Mouse (Mus musculus) testis, postnatal 10 days (tissue): Measurements from ENCODE around the gene M1ap.
A peak's percentile ranks its signal among the peaks of the same experiment; 100 is the strongest.

Experiments
- DNase-seq: peaks from one replicate; pipeline ENCODE4 v3.0.0; 2021; ENCODE audit warnings: low spot score

M1ap gene

GRCm38 (mm10) chr6:82934616-82935230, 12.0 kb upstream of the M1ap start:
- no peak for DNase-seq

DNA sequence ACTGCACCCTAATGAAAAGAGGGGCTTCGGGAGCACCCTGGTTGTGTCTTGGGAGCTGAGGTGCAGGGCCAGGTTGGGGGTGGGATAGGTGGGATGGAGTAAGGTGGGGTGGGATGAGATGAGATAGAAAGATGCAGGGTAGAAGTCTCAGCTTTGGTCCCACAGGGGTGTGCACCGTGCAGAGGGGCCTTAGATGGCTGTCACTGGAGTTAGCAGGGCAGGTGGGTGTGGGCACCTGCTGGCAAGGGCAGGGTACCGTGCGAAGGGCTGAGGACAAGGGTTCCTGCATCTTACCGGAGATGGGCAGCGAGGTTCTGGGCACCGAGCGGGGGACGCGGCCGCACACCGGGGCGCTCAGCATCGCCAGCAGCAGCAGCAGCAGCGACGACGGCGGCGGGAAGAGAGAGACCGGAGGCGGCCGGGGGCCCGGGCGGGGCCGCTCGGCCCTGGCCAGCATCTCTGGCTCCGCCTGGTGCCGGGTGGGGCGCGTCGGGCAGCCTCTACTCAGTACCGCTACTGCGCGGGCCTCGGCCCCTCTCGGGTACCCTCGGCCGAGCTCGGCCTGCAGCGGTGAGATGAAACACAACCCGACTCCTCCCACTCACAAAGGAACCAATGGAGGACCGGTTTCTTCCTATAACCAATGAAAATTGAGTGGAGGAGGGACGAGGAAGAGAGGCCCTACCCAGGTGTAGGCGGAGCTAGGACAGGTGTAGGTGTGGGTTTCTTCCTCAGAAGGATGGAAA, 7.4 kb upstream of the M1ap start, which contains the start of gene Sema4f:
Gene Sema4f, minus strand, starts transcription at position 603 of the 746 bp plus-strand sequence.
- DNase-seq, result peak; percentile 72

DNA sequence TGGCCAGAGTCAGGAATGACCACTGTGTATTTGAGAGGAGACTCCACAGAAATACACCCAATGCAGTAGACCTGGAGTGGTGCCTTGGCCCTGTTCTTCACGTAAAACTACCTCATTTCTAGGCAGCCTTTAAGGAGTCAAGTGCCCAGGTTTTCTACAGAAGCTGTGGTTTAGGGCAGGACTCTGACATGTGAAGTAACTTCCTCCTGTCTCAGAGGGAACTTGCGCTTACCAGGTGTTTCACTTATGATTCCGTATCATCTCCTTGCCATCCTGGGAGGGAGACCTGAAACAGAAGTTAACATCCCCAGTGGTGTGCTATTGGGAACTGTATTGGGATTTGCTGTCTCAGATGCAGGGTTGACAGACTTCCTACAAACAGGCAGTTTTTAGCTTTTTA, 5.9 kb upstream of the M1ap start:
- no peak for DNase-seq

GRCm38 (mm10) chr6:82945750-82946149, 952 bp upstream of the M1ap start:
- DNase-seq, result no peak

- DNase-seq, result no peak
Observed at GRCm38 (mm10) chr6:82956553-82957251, 10.0 kb downstream of the M1ap start.

DNA sequence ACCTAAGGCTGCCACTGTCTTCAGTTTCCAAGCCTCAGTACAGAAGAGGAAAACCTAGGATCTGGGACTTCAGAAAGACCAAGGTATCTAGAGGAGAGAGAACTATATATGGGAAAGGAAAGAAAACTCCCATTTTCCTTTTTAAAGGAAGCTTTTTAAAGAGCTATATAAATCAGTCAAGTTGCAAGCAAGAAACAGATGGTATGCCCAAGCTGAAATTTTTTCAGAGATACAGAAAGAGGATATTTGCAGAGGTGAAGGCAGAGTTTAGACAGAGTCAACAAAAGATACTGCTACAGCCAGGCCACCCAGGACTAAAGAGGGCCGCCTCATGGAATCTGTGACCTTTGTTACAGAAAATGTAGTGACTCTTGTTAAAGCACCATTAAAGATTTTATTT, 15.0 kb downstream of the M1ap start:
- DNase-seq, result no peak

DNA sequence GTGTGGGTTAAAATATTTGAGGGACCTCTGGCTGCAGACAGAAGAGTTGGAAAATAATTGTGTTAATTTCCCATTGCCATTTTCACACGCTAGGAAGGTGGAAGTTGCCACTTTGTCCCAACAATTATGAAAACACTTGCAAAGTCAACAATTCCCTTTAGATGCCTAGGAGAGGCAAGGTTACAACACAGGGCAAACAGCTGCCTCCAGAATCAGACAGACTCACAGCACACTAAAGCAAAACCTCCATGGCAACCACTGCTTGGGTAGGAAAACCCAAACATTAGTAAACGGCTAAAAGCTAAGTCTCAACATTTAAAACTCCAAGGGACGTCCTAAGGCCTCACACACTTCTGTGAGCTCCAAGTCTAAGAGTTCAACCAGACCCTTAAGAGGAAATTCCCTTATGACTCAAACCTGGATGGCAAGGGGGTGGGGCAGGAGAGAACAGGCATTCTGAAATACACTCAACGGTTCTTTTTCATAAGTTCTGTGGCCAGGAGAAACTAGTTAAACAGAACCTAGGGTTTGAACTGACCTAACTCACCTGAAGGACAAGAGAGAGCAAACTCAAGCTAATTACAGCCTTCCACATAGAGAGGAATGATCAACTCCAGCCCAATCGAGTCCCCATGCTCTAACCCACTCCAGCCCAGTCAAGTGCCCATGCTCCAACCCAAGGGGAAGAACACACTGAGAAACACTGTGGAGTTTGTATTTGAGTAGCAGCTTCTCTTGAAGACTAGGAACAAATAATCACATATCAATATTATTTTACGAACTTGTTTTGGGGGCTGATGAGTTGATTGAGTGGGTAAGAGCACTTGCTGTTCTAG, 22.8 kb downstream of the M1ap start:
- no peak for DNase-seq

GRCm38 (mm10) chr6:82971031-82971430, 24.3 kb downstream of the M1ap start:
- DNase-seq, result peak; percentile 59

DNA sequence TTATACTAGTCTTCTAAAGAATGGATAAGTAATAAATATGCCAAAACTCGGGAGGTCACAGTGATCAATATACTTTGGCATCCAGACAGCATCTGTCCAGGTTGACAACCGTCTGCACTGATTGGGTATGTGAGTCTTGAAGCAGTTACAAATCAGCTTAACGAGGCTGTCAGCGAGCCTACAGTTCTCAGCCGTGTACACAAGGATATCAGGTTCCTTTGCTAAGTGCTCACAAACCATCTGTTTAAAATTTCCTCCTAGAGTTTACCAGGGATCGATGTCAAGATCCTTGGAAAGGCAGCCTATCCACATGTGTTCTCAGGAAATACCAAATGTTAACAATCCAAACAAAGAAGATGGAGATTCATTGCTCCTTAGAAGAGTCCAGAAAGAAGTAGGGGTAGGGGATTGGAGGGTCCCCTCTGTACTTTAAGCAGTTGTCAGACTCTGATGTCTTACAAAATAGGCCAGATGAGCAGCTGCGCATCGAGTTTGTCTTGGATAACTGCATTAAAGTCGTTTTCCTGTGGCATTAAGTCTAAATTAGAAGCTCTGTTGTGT, 40.8 kb downstream of the M1ap start:
- DNase-seq, result no peak

DNA sequence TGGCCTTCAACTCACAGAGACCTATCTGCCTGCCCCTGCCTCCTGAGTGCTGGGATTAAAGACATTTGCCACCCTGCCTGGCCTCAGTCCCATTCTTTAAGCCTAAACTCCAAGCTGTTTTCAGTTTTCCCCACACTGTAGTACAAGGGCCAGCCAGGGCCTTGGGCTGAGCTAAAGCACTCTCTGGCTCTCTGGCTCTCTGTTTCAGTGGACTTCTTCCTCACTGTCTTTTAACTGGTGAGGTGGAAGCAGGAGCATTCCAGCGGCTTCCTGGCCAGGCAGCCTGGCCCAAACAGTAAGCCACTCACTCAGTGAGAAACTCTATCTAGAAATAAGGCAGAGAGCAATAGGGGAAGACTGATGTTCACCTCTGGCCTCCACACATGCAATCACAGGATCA, 47.0 kb downstream of the M1ap start:
- DNase-seq, result no peak

GRCm38 (mm10) chr6:82994372-82994771, 47.7 kb downstream of the M1ap start:
- DNase-seq, result no peak

GRCm38 (mm10) chr6:82996740-82997315, 50.1 kb downstream of the M1ap start:
- DNase-seq, result peak; percentile 89

DNA sequence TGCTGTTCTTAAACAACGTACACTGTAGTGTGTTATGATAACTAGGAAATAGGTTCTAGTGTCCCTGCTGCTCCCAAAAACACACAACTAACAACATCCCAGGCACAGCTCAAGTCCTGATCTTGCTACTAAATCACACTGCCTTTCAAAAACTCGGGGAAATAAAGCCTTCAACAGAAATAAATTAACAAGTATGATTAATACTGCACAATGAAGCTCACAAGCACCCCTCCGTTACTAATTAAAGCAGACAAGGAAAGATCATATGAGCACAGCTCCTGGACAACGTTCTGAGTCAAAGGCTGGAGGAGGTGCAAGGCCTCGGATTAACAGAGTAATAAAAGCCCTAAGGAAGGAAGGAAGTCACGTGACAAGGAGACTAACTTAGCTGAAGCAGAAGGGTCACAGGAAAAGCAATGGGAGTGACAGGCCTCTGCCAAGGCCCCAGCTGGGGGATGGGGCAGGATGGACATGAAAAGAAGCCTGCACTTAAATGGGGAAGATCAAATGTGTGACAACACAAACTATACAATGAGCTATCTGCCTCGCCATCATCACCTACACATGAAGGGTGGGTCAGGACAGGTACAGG, 50.9 kb downstream of the M1ap start:
- DNase-seq, result no peak

DNA sequence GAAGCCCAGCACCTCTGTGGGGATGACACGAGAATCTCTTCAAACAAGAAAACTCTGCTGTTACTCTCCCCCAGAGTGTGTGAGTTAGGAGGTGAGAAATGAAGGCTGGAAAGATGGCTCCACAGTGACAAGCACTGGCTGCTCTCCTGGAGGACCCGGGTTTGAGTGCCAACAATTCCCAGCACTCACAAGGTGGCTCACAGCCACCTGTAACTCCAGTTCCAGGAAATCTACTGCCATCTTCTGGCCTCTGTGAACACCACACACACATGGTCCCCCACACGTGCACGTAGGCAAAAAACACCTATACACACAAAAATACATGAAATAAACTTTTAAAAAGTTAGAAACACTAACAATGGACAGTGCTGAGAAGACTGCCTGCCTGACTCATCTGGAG, 51.6 kb downstream of the M1ap start:
- no peak for DNase-seq

GRCm38 (mm10) chr6:82999986-83000385, 53.3 kb downstream of the M1ap start:
- peak; percentile 63 for DNase-seq

GRCm38 (mm10) chr6:83003082-83003481, 56.4 kb downstream of the M1ap start:
- DNase-seq, result no peak

DNA sequence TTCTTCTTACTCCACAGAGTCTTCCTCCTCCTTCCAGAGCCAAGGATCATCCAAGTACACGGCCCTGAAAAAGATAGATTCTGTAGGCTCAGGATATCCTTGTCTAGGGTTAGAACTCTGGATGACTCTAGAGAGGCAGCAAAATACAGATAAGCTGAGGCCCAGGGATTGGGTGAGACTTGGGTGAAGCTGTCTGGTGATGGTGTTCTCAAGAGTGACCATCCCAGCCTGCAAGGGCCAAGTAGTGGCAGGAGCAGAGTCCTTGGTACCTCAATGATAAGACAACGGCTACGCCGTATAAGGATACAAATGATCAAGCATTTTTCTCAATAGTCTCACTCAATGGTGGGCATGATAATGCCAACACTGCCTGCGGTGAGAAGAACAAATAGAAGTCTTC, 57.1 kb downstream of the M1ap start:
- no peak for DNase-seq

GRCm38 (mm10) chr6:83004309-83004708, 57.6 kb downstream of the M1ap start:
- DNase-seq, result no peak

GRCm38 (mm10) chr6:83004872-83005271, 58.2 kb downstream of the M1ap start:
- DNase-seq, result no peak

DNA sequence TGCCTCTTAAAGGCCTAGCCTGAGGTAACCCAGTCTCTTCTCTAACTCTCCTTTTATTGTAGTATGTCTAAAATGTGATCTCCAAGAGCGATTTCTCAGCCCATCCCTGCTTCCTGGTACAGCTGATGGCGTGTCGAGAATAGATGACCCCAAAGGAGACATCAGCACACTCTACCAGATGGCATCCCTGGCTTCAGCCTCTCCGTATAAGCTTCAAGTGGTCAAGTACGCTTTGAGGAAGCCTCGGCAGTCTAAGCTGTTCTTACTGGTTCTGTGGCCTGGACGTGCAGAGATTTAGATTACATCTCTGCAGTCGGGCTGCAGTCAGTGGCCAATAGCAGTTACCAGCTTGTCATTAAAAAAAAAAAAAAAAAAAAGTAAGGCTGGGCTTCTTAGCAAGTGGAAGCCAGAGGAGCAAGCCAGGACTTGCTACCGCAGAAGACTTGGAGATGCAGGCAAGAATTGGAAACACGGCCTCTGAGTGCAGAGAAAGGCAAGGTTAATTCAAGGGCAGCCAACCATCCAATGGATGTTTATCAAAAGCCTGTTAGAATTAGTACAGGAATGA, 58.8 kb downstream of the M1ap start:
- no peak for DNase-seq

- no peak for DNase-seq
Observed at GRCm38 (mm10) chr6:83006114-83006513, 59.4 kb downstream of the M1ap start.
